Mouse (Mus musculus) spleen, adult 2 months (tissue): ENCODE measurements around the gene Get4.

Experiments
- CTCF ChIP-seq: fragments of 200-500 bp; IDR thresholded peaks from 2 replicates; pipeline ENCODE4 v1.5.1; 2011; ENCODE audit warnings: mild to moderate bottlenecking, inconsistent platforms; ENCODE audit not compliant: insufficient read depth, insufficient read length, insufficient replicate concordance; ENCODE audit errors: extremely low read depth
- POLR2A ChIP-seq: fragments of 200-500 bp; IDR thresholded peaks from 2 replicates; pipeline ENCODE4 v1.6.1; 2011; ENCODE audit warnings: low read depth, low read length, inconsistent platforms

GRCm38 (mm10) chr5:139287099-139287498 is 35.0 kb downstream of the Get4 start:
- no peak for TF ChIP-seq CTCF
- TF ChIP-seq POLR2A: no peak
